In genomic region chr4:101355431-101356092, GRCm38 (mm10) we compare ENCODE assay signal across 8 mouse cellular contexts.
A peak's percentile ranks its signal among the peaks of the same experiment; 100 is the strongest.
DNase-seq lines count a peak whose midpoint lies in the region; ATAC-seq and TF ChIP-seq lines count a peak whose summit lies in the region.

No protein-coding gene starts in this region.

- peak overlapping the region; percentile 74 for H3K4me3 ChIP-seq in lung, embryonic 14.5 days (ENCODE audit: low read depth, low read length)

- DNase-seq in thymus, adult 18-20 months: peak; percentile 11 to 25
- no peak for DNase-seq in thymus, postnatal 0 days (ENCODE audit: low spot score)
- peak; percentile 38 for DNase-seq in embryo, embryonic 11 days
- DNase-seq in heart, adult 18-20 months: peak; percentile 64 to 80
- peak; percentile 75 for DNase-seq in kidney, adult 18-20 months
- peak; percentile 22 for DNase-seq in lung, embryonic 14.5 days
- DNase-seq in ovary, adult 18-20 months (ENCODE audit: low spot score): peak; percentile 20
- DNase-seq in urinary bladder, postnatal 10 days (ENCODE audit: low spot score): peak; percentile 17

- under 1% methylated on average over 31 of the region's 31 CpGs for WGBS in lung, embryonic 14.5 days

- H3K4me2 ChIP-seq in lung, embryonic 14.5 days: peak overlapping the region; percentile 96

- H3K9ac ChIP-seq in lung, embryonic 14.5 days: peak overlapping the region; percentile 82

- no peaks in the 10 kb centered on the region for H3K36me3 ChIP-seq in lung, embryonic 14.5 days (ENCODE audit: insufficient read depth)

- no peak for TF ChIP-seq CTCF in lung, embryonic 14.5 days (IDR thresholded peaks at IDR 0.05; ENCODE audit: low read depth)

- peak overlapping the region; percentile 78; the same call in 1 of the 2 replicates for H3K27ac ChIP-seq in lung, embryonic 14.5 days (ENCODE audit: low read depth)

- no peaks in the 10 kb centered on the region for H3K9me3 ChIP-seq in lung, embryonic 14.5 days (ENCODE audit: low read depth, low read length)

- 0 out of 2 replicates have a peak, but pooled peaks have one; percentile 1 for ATAC-seq in lung, embryonic 14.5 days (ENCODE audit: insufficient read depth)

- H3K4me1 ChIP-seq in lung, embryonic 14.5 days (ENCODE audit: insufficient read depth): no peaks in the 10 kb centered on the region; the same call in 1 of the 2 replicates

- peaks cover 5% of the 10 kb centered on the region; the same call in 1 of the 2 replicates for H3K27me3 ChIP-seq in lung, embryonic 14.5 days (ENCODE audit: insufficient read depth, low read length)
